Mouse (Mus musculus): ENCODE results near the gene Hipk3. TPM values are rescaled to one million over a fixed set of nuclear protein-coding genes. Genes with fewer than 3 reads are reported as not detected.

Hipk3 gene
- polyA plus RNA-seq, 1 experiment from 2014 or later: 8.8 TPM

DNA sequence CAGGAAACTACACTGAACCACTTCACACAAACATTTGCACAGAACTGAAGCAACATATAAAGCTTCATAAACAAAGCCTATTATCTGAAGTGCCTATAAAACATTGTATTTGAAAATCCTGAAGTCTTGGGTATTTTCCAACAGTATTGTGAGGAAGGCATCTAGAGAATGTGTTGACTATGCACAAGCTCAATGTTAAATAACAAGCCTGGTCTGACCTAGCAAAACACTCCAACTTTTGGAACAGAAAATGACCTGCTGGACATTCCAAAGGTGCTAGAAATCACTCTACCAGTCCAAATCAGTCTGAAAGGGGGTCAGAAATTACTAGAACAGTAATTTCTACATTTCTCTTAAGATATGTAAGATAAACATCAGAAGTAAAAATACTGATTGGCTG, 12.1 kb downstream of the Hipk3 start:
- no peaks in the 10 kb centered on the region for H3K9me3 ChIP-seq (ENCODE audit: control insufficient read depth, low read length)
- H3K27me3 ChIP-seq (ENCODE audit: control insufficient read depth, insufficient read depth, low read length): no peaks in the 10 kb centered on the region
- no peak overlapping the region for H3K4me3 ChIP-seq (ENCODE audit: low read depth, low read length)
- H3K36me3 ChIP-seq (ENCODE audit: control insufficient read depth, insufficient read depth, low read length): no peaks in the 10 kb centered on the region
- H3K27ac ChIP-seq (replicated peaks): no peak overlapping the region
- no peak overlapping the region for H3K4me2 ChIP-seq (replicated peaks; ENCODE audit: low read depth)
- TF ChIP-seq CTCF (IDR thresholded peaks at IDR 0.05; ENCODE audit: low read depth) (no peak), EP300 (optimal IDR thresholded peaks at IDR 0.05) (no peak)
- ATAC-seq (ENCODE audit: low FRiP score, low TSS enrichment) (no peak), DNase-seq (ENCODE audit: low spot score) (no peak)
- no peak overlapping the region for H3K9ac ChIP-seq (ENCODE audit: low read length)
- H3K4me1 ChIP-seq (replicated peaks; ENCODE audit: control insufficient read depth, insufficient read depth): no peaks in the 10 kb centered on the region

DNA sequence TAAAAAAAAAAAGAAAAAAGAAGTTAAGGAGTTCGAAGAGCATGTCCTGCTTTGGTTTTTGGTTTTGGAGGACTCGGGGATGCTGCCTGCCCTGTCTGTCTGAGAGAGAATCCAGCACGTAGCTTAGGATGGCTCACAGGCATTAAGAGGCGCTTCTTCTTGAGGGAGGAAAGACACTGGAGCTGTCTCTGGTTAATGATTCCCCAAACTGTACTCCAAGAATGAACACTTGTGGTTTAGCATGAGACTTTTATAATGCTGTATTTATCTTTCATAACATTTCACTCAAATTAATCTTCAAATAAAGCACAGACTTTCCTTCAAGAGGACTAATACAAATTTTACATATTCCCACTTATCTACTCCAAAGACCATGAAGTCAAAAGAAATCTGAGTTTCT, 15.2 kb downstream of the Hipk3 start:
- no peak overlapping the region for H3K4me3 ChIP-seq (ENCODE audit: low read depth, low read length)
- no peaks in the 10 kb centered on the region for H3K36me3 ChIP-seq (ENCODE audit: control insufficient read depth, insufficient read depth, low read length)
- H3K9me3 ChIP-seq (ENCODE audit: control insufficient read depth, low read length): no peaks in the 10 kb centered on the region
- no peaks in the 10 kb centered on the region for H3K27me3 ChIP-seq (ENCODE audit: control insufficient read depth, insufficient read depth, low read length)
- DNase-seq (ENCODE audit: low spot score): no peak
- 71% methylated on average over 4 of the region's 4 CpGs for WGBS
- H3K4me2 ChIP-seq (replicated peaks; ENCODE audit: low read depth): no peak overlapping the region
- ATAC-seq (ENCODE audit: low FRiP score, low TSS enrichment): no peak
- no peaks in the 10 kb centered on the region for H3K4me1 ChIP-seq (replicated peaks; ENCODE audit: control insufficient read depth, insufficient read depth)
- TF ChIP-seq CTCF (IDR thresholded peaks at IDR 0.05; ENCODE audit: low read depth): no peak
- TF ChIP-seq EP300 (optimal IDR thresholded peaks at IDR 0.05): no peak
- H3K9ac ChIP-seq (ENCODE audit: low read length): no peak overlapping the region
- no peak overlapping the region for H3K27ac ChIP-seq (replicated peaks)

DNA sequence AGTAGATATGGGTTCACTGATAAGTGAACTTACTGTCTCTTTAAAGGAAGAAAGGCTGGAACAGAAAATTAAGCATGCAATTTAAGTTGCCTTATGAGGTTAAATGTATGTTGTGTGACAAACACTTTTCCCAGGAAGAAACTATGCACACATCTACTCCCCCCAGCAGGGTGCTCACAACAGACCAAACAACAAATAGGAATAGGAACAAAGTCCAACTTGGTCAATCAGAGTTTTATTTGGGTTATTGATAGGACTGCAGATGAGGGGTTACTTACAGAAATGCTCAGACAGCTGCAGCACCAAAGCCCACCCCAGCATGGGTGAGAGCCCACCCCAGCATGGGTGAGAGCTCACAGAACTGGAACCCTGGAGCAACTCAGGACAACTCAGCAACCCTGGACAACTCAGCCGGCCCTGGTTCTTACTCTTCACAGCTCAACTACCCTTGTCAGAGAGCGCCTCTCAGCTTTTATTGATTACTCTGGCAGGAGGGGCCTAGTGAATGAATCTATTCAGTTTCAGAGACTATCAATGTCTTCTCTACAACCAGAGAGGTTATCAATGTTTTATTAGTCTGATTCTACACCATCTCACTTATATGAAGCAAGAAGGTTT, 16.7 kb downstream of the Hipk3 start:
- H3K36me3 ChIP-seq (ENCODE audit: control insufficient read depth, insufficient read depth, low read length): no peaks in the 10 kb centered on the region
- H3K9me3 ChIP-seq (ENCODE audit: control insufficient read depth, low read length): no peaks in the 10 kb centered on the region
- no peaks in the 10 kb centered on the region for H3K27me3 ChIP-seq (ENCODE audit: control insufficient read depth, insufficient read depth, low read length)
- TF ChIP-seq CTCF (IDR thresholded peaks at IDR 0.05; ENCODE audit: low read depth): no peak
- no peak overlapping the region for H3K4me3 ChIP-seq (ENCODE audit: low read depth, low read length)
- DNase-seq (ENCODE audit: low spot score): no peak
- H3K4me1 ChIP-seq (replicated peaks; ENCODE audit: control insufficient read depth, insufficient read depth): no peaks in the 10 kb centered on the region
- H3K27ac ChIP-seq (replicated peaks): no peak overlapping the region
- 70% methylated on average over 2 of the region's 2 CpGs for WGBS
- H3K9ac ChIP-seq (ENCODE audit: low read length): no peak overlapping the region
- ATAC-seq (ENCODE audit: low FRiP score, low TSS enrichment): 0 out of 2 replicates have a peak, but pooled peaks have one; percentile 18
- no peak overlapping the region for H3K4me2 ChIP-seq (replicated peaks; ENCODE audit: low read depth)

DNA sequence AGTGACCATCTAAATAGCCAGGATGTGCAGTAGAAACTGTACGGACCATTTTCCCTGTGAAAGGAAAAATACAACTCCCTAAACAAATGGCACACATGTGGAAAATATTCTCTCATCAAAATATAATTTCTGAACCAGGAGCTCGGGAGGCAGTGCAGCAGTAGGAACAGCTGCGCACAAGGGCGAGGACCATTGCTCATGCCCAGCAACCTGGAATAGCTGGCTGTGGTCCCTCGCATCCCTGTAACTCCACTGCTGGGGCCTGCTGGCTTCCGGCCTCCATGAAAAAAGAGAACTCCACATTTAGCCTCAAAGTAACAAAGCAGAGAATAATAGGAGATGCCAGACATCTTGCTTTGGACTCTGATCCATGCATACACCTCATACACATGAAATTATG, 22.2 kb downstream of the Hipk3 start:
- no peak overlapping the region for H3K4me2 ChIP-seq (replicated peaks; ENCODE audit: low read depth)
- H3K9me3 ChIP-seq (ENCODE audit: control insufficient read depth, low read length): no peaks in the 10 kb centered on the region
- no peak overlapping the region for H3K27ac ChIP-seq (replicated peaks)
- ATAC-seq (ENCODE audit: low FRiP score, low TSS enrichment): no peak
- no peaks in the 10 kb centered on the region for H3K27me3 ChIP-seq (ENCODE audit: control insufficient read depth, insufficient read depth, low read length)
- DNase-seq (ENCODE audit: low spot score): no peak
- WGBS: 68% methylated on average over 6 of the region's 6 CpGs
- H3K4me3 ChIP-seq (ENCODE audit: low read depth, low read length): no peak overlapping the region
- TF ChIP-seq CTCF (IDR thresholded peaks at IDR 0.05; ENCODE audit: low read depth): no peak
- no peak for TF ChIP-seq EP300 (optimal IDR thresholded peaks at IDR 0.05)
- no peaks in the 10 kb centered on the region for H3K4me1 ChIP-seq (replicated peaks; ENCODE audit: control insufficient read depth, insufficient read depth)
- no peak overlapping the region for H3K9ac ChIP-seq (ENCODE audit: low read length)
- H3K36me3 ChIP-seq (ENCODE audit: control insufficient read depth, insufficient read depth, low read length): no peaks in the 10 kb centered on the region; the same call in 1 of the 2 replicates

DNA sequence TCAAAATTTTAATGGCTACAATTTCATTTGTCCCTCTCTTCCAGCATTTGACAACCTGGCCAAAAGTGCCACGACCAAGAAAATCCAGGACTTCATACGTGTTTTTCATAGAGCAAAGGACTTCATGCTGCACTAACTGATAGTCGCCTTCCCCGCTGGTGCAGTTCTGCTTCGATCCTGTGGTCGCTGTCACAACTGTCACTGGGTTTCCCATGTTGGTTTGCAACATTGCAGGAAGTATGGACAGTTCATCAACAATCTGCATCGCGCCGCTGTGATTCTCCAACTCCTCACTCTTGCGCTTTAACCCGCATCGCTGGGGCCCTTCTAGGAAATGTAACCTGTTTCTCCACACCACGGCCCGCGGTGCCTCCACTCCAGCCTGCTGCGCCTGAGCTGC, 23.1 kb downstream of the Hipk3 start:
- H3K27ac ChIP-seq (replicated peaks): no peak overlapping the region
- DNase-seq (ENCODE audit: low spot score): no peak
- peaks cover 5% of the 10 kb centered on the region; the same call in 1 of the 2 replicates for H3K4me1 ChIP-seq (replicated peaks; ENCODE audit: control insufficient read depth, insufficient read depth)
- no peak overlapping the region for H3K4me2 ChIP-seq (replicated peaks; ENCODE audit: low read depth)
- H3K27me3 ChIP-seq (ENCODE audit: control insufficient read depth, insufficient read depth, low read length): no peaks in the 10 kb centered on the region
- 92% methylated on average over 16 of the region's 16 CpGs for WGBS
- no peaks in the 10 kb centered on the region for H3K9me3 ChIP-seq (ENCODE audit: control insufficient read depth, low read length)
- H3K36me3 ChIP-seq (ENCODE audit: control insufficient read depth, insufficient read depth, low read length): no peaks in the 10 kb centered on the region; the same call in 1 of the 2 replicates
- TF ChIP-seq EP300 (optimal IDR thresholded peaks at IDR 0.05) (no peak), CTCF (IDR thresholded peaks at IDR 0.05; ENCODE audit: low read depth) (no peak)
- no peak overlapping the region for H3K4me3 ChIP-seq (ENCODE audit: low read depth, low read length)
- ATAC-seq (ENCODE audit: low FRiP score, low TSS enrichment): no peak
- H3K9ac ChIP-seq (ENCODE audit: low read length): no peak overlapping the region

DNA sequence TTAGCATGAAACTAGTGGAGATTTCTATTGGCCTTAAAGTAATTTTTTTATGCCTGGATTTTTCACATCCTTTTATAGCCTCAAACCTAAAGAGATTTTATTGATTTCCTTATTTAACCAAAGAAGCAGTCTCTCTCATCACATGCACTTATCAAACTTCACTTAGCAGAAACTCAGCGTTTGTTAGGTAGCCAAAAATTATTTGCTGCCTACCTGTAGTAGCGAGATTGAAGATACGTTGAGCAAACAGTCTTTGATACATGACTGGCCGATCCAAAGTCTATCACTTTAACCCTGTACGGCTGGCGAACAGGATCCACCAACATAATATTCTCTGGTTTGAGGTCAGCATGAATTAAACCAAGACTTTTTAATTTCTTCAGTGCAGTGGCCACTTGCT, 23.7 kb downstream of the Hipk3 start:
- peaks cover 5% of the 10 kb centered on the region; the same call in 1 of the 2 replicates for H3K4me1 ChIP-seq (replicated peaks; ENCODE audit: control insufficient read depth, insufficient read depth)
- H3K36me3 ChIP-seq (ENCODE audit: control insufficient read depth, insufficient read depth, low read length): no peaks in the 10 kb centered on the region; the same call in 1 of the 2 replicates
- no peaks in the 10 kb centered on the region for H3K27me3 ChIP-seq (ENCODE audit: control insufficient read depth, insufficient read depth, low read length)
- H3K9me3 ChIP-seq (ENCODE audit: control insufficient read depth, low read length): no peaks in the 10 kb centered on the region
- H3K4me3 ChIP-seq (ENCODE audit: low read depth, low read length): no peak overlapping the region
- no peak for DNase-seq (ENCODE audit: low spot score)
- no peak overlapping the region for H3K9ac ChIP-seq (ENCODE audit: low read length)
- H3K4me2 ChIP-seq (replicated peaks; ENCODE audit: low read depth): no peak overlapping the region
- no peak overlapping the region for H3K27ac ChIP-seq (replicated peaks)
- TF ChIP-seq CTCF (IDR thresholded peaks at IDR 0.05; ENCODE audit: low read depth) (no peak), EP300 (optimal IDR thresholded peaks at IDR 0.05) (no peak)
- ATAC-seq (ENCODE audit: low FRiP score, low TSS enrichment): no peak
- 68% methylated on average over 6 of the region's 6 CpGs for WGBS
